Mouse (Mus musculus): ENCODE results near the gene Tnik. TPM values are rescaled to one million over a fixed set of nuclear protein-coding genes. Genes with fewer than 3 reads are reported as not detected.
A peak's percentile ranks its signal among the peaks of the same experiment; 100 is the strongest.

Gene Tnik
- polyA plus RNA-seq, 1 experiment from 2014 or later = 10.3 TPM

DNA sequence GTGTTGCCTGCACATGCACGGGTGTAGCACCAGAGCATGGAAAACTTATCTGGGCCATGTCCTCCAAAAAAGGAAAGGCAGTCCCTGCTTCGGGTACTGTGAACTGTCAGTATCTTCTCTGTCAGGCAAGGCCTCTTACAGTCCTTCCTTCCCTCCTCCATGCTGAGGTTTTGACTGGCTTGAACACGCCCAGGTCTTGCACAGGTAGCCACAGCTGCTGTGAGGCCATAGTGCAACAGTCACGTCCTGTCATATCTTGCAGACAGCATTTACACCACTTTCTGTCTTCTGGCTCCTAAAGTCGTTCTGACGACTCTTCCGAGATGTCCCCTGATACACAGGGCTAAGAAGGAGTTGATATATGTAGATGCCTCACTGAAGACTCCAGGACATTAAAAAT, 28.8 kb upstream of the Tnik start:
- H3K4me1 ChIP-seq (replicated peaks) = no peaks in the 10 kb centered on the region
- WGBS = 61% methylated on average over 7 of the region's 7 CpGs
- ATAC-seq (replicated peaks; ENCODE audit: insufficient number of reproducible peaks, insufficient read depth, low FRiP score, low read depth) = no peak

GRCm38 (mm10) chr3:28236689-28237088, 26.3 kb upstream of the Tnik start:
- Histone ChIP-seq H3K4me3 (no peak overlapping the region), H3K4me2 (no peak overlapping the region), H3K36me3 (no peaks in the 10 kb centered on the region), H3K9me3 (replicated peaks) (no peaks in the 10 kb centered on the region), H3K27me3 (no peaks in the 10 kb centered on the region), H3K27ac (no peak overlapping the region), H3K9ac (no peak overlapping the region), H3K4me1 (replicated peaks) (no peaks in the 10 kb centered on the region)
- no peak for ATAC-seq (replicated peaks; ENCODE audit: insufficient number of reproducible peaks, insufficient read depth, low FRiP score, low read depth)
- WGBS = 93% methylated on average over 4 of the region's 4 CpGs

More for the DNA sequence above, 28.8 kb upstream of the Tnik start:
- H3K4me2 ChIP-seq = no peak overlapping the region
- no peaks in the 10 kb centered on the region for H3K9me3 ChIP-seq (replicated peaks)
- H3K36me3 ChIP-seq = no peaks in the 10 kb centered on the region
- no peak overlapping the region for H3K9ac ChIP-seq
- H3K27ac ChIP-seq = no peak overlapping the region
- no peak overlapping the region for H3K4me3 ChIP-seq
- no peaks in the 10 kb centered on the region for H3K27me3 ChIP-seq

GRCm38 (mm10) chr3:28238136-28238535, 24.9 kb upstream of the Tnik start:
- Histone ChIP-seq H3K36me3 (no peaks in the 10 kb centered on the region), H3K9me3 (replicated peaks) (no peaks in the 10 kb centered on the region), H3K4me2 (no peak overlapping the region), H3K4me1 (replicated peaks) (no peaks in the 10 kb centered on the region), H3K27ac (no peak overlapping the region), H3K4me3 (no peak overlapping the region), H3K9ac (no peak overlapping the region), H3K27me3 (no peaks in the 10 kb centered on the region)
- WGBS = 58% methylated on average over 2 of the region's 2 CpGs
- ATAC-seq (replicated peaks; ENCODE audit: insufficient number of reproducible peaks, insufficient read depth, low FRiP score, low read depth) = no peak

DNA sequence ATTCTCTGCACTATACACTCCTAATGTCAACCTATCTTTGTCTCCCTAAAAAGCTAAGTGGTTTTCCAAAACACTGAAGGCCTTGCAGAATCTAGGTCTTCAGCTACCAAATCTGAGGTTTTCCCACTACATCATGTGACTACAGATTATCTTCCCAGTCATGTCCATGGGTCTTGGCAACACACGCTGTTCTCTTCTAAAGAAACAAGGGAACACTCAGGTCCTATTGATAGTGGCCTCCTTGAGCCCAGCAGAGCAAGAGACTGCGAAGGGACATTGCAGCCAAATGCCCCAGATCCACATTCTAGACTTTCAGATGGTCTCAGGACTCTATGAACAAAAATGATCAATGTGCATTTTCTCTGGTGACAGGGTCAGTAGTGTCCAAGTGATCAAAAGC, 20.5 kb upstream of the Tnik start:
- no peaks in the 10 kb centered on the region for H3K4me1 ChIP-seq (replicated peaks)
- ATAC-seq (replicated peaks; ENCODE audit: insufficient number of reproducible peaks, insufficient read depth, low FRiP score, low read depth) = no peak
- WGBS = 74% methylated on average over 2 of the region's 2 CpGs

DNA sequence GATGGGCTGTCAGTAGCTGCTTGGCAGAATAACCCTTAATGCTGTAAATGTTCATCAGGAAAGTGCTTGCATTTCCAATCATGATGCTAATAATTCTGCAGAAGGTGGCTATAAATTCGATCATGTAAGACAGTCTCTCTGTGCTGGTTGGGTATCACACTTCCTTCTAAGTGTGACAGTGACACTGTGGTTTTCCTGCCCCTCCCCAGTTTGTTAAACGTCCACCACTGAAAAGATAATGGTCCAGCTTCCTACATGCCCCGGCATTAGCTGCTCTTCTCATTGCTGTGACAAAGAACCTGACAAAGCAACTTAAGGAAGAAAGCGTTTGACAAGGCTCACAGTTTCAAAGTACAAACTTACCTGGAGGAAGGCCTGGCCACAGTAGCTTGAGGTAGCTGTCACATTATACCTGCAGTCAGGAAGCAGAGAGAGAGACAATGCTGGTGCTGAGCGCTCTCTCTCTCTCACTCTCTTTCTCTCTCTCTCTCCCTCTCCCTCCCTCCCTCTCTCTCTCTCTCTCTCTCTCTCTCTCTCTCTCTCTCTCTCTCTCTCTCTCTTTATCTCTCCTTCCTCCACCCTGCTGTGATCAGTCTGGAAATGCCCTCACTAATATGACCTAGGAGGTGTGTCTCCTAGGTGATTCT, 18.6 kb upstream of the Tnik start:
- H3K27ac ChIP-seq = no peak overlapping the region
- 68% methylated on average over 5 of the region's 5 CpGs for WGBS
- H3K9me3 ChIP-seq (replicated peaks) = no peaks in the 10 kb centered on the region

More for the DNA sequence above, 20.5 kb upstream of the Tnik start:
- no peak overlapping the region for H3K4me3 ChIP-seq
- H3K4me2 ChIP-seq = no peak overlapping the region
- H3K9me3 ChIP-seq (replicated peaks) = no peaks in the 10 kb centered on the region
- H3K27me3 ChIP-seq = no peaks in the 10 kb centered on the region
- H3K36me3 ChIP-seq = no peaks in the 10 kb centered on the region
- no peak overlapping the region for H3K27ac ChIP-seq
- H3K9ac ChIP-seq = no peak overlapping the region

DNA sequence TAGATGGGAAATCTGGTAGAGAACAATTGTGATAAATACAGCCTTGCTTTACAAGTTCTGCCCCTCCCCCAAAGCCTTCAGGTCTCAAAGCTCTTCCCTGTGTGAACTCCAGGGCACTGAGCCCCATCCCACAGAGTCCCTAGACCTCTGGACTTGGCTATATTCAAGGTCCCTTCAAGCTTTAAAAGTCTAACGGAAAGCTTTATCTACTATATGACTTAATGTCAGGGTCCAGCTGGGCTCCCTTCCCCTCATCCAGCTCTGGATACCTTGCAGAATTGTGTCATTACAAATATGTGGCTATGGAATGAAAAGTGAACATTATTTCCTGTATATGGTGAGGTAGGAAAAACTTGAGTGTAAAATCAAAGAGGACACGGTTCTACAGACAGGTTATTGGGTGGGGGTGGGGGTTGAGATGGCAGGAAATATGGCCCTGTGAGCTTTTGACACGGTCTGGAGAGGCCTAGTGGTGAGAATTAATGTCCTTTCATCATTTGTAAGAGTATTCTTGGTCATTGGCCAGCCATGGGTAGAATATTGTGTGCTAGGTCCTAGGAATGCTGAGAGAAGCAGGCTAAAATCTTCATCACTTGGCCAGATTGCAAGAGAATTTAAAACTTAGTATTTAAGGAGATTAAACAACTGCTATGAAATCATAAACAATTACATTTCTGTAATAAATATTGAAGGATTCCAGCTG, 14.6 kb upstream of the Tnik start:
- WGBS = 54% methylated on average over 3 of the region's 3 CpGs
- no peaks in the 10 kb centered on the region for H3K36me3 ChIP-seq
- H3K4me3 ChIP-seq = no peak overlapping the region
- no peak overlapping the region for H3K4me2 ChIP-seq
- H3K4me1 ChIP-seq (replicated peaks) = 0 out of 2 replicates have a peak, but pooled peaks cover 4% of the 10 kb centered on the region
- H3K9me3 ChIP-seq (replicated peaks) = no peaks in the 10 kb centered on the region
- no peaks in the 10 kb centered on the region for H3K27me3 ChIP-seq
- H3K9ac ChIP-seq = no peak overlapping the region
- ATAC-seq (replicated peaks; ENCODE audit: insufficient number of reproducible peaks, insufficient read depth, low FRiP score, low read depth) = no peak
- H3K27ac ChIP-seq = no peak overlapping the region

More for the DNA sequence above, 18.6 kb upstream of the Tnik start:
- Histone ChIP-seq H3K36me3 (no peaks in the 10 kb centered on the region), H3K4me1 (replicated peaks) (no peaks in the 10 kb centered on the region), H3K4me2 (no peak overlapping the region), H3K27me3 (no peaks in the 10 kb centered on the region), H3K4me3 (no peak overlapping the region), H3K9ac (no peak overlapping the region)
- ATAC-seq (replicated peaks; ENCODE audit: insufficient number of reproducible peaks, insufficient read depth, low FRiP score, low read depth) = no peak

GRCm38 (mm10) chr3:28255711-28256110, 7.3 kb upstream of the Tnik start:
- no peak overlapping the region for H3K4me3 ChIP-seq
- H3K4me1 ChIP-seq (replicated peaks) = 0 out of 2 replicates have a peak, but pooled peaks cover 4% of the 10 kb centered on the region
- 79% methylated on average over 7 of the region's 7 CpGs for WGBS
- ATAC-seq (replicated peaks; ENCODE audit: insufficient number of reproducible peaks, insufficient read depth, low FRiP score, low read depth) = no peak
- H3K9me3 ChIP-seq (replicated peaks) = no peaks in the 10 kb centered on the region
- no peak overlapping the region for H3K4me2 ChIP-seq
- no peak overlapping the region for H3K27ac ChIP-seq
- no peaks in the 10 kb centered on the region for H3K36me3 ChIP-seq
- no peaks in the 10 kb centered on the region for H3K27me3 ChIP-seq
- H3K9ac ChIP-seq = no peak overlapping the region

GRCm38 (mm10) chr3:28262371-28263001, 528 bp upstream of the Tnik start:
- Histone ChIP-seq H3K4me3 (peak overlapping the region; percentile 82), H3K9ac (peak overlapping the region; percentile 80), H3K4me2 (peak overlapping the region; percentile 88), H3K9me3 (replicated peaks) (no peaks in the 10 kb centered on the region), H3K27ac (peak overlapping the region; percentile 81), H3K36me3 (no peaks in the 10 kb centered on the region), H3K27me3 (no peaks in the 10 kb centered on the region), H3K4me1 (replicated peaks) (peaks cover 20% of the 10 kb centered on the region)
- ATAC-seq (replicated peaks; ENCODE audit: insufficient number of reproducible peaks, insufficient read depth, low FRiP score, low read depth) = peak; percentile 45
- under 1% methylated on average over 33 of the region's 33 CpGs for WGBS

GRCm38 (mm10) chr3:28263948-28264840, 1.2 kb downstream of the Tnik start:
- Histone ChIP-seq H3K27ac (peak overlapping the region; percentile 81), H3K4me3 (peak overlapping the region; percentile 82), H3K36me3 (no peaks in the 10 kb centered on the region), H3K4me2 (peak overlapping the region; percentile 88), H3K27me3 (no peaks in the 10 kb centered on the region), H3K9me3 (replicated peaks) (no peaks in the 10 kb centered on the region), H3K4me1 (replicated peaks) (peaks cover 20% of the 10 kb centered on the region), H3K9ac (peak overlapping the region; percentile 80)
- WGBS = 5% methylated on average over 25 of the region's 26 CpGs
- 0 out of 2 replicates have a peak, but pooled peaks have one; percentile 12 for ATAC-seq (replicated peaks; ENCODE audit: insufficient number of reproducible peaks, insufficient read depth, low FRiP score, low read depth)

GRCm38 (mm10) chr3:28264841-28265150, 1.8 kb downstream of the Tnik start:
- Histone ChIP-seq H3K4me1 (replicated peaks) (peaks cover 20% of the 10 kb centered on the region), H3K9me3 (replicated peaks) (no peaks in the 10 kb centered on the region), H3K27me3 (no peaks in the 10 kb centered on the region), H3K36me3 (no peaks in the 10 kb centered on the region), H3K4me3 (peak overlapping the region; percentile 82), H3K27ac (no peak overlapping the region), H3K4me2 (peak overlapping the region; percentile 88), H3K9ac (peak overlapping the region; percentile 80)
- ATAC-seq (replicated peaks; ENCODE audit: insufficient number of reproducible peaks, insufficient read depth, low FRiP score, low read depth) = no peak
- WGBS = 39% methylated on average over 5 of the region's 5 CpGs

GRCm38 (mm10) chr3:28265183-28265582, 2.2 kb downstream of the Tnik start:
- no peaks in the 10 kb centered on the region for H3K9me3 ChIP-seq (replicated peaks)
- peak overlapping the region; percentile 88 for H3K4me2 ChIP-seq
- peaks cover 20% of the 10 kb centered on the region for H3K4me1 ChIP-seq (replicated peaks)
- H3K27me3 ChIP-seq = no peaks in the 10 kb centered on the region
- ATAC-seq (replicated peaks; ENCODE audit: insufficient number of reproducible peaks, insufficient read depth, low FRiP score, low read depth) = no peak
- WGBS = 40% methylated on average over 4 of the region's 4 CpGs
- H3K4me3 ChIP-seq = peak overlapping the region; percentile 82
- H3K36me3 ChIP-seq = no peaks in the 10 kb centered on the region
- H3K27ac ChIP-seq = no peak overlapping the region
- no peak overlapping the region; the same call in 1 of the 2 replicates for H3K9ac ChIP-seq
